Mouse (Mus musculus) embryonic facial prominence, embryonic 13.5 days (tissue): ENCODE measurements around the gene Cnksr3. TPM values are rescaled to one million over a fixed set of nuclear protein-coding genes. Genes with fewer than 3 reads are reported as not detected.

Experiments
- ATAC-seq: fragments of 200-750 bp; cut with Nextera tagmentation; 2 replicates; pipeline ENCODE4 v1.8.0; 2017; ENCODE audit warnings: low read depth; ENCODE audit not compliant: insufficient number of reproducible peaks, insufficient read depth, low FRiP score, low TSS enrichment
- H3K27ac ChIP-seq: fragments of 300-500 bp; sonication (generic); 2 replicates; pipeline ENCODE4 v1.5.1; 2015; ENCODE audit warnings: moderate library complexity, mild to moderate bottlenecking, inconsistent platforms
- H3K27me3 ChIP-seq: fragments of 300-500 bp; sonication (generic); 2 replicates; pipeline ENCODE4 v1.6.1; 2015; ENCODE audit warnings: mild to moderate bottlenecking, inconsistent platforms
- H3K36me3 ChIP-seq: fragments of 300-500 bp; sonication (generic); 2 replicates; pipeline ENCODE4 v1.6.1; 2015; ENCODE audit warnings: mild to moderate bottlenecking, inconsistent platforms
- H3K4me1 ChIP-seq: fragments of 300-500 bp; sonication (generic); 2 replicates; pipeline ENCODE4 v1.6.1; 2015; ENCODE audit warnings: inconsistent platforms
- H3K4me2 ChIP-seq: fragments of 300-500 bp; sonication (generic); 2 replicates; pipeline ENCODE4 v1.6.1; 2015; ENCODE audit warnings: moderate library complexity, mild to moderate bottlenecking, inconsistent platforms
- H3K4me3 ChIP-seq: fragments of 300-500 bp; sonication (generic); 2 replicates; pipeline ENCODE4 v1.5.1; 2015; ENCODE audit warnings: mild to moderate bottlenecking, inconsistent platforms
- H3K9ac ChIP-seq: fragments of 300-500 bp; sonication (generic); 2 replicates; pipeline ENCODE4 v1.6.1; 2015; ENCODE audit warnings: mild to moderate bottlenecking, inconsistent platforms
- H3K9me3 ChIP-seq: fragments of 300-500 bp; sonication (generic); 2 replicates; pipeline ENCODE4 v1.6.1; 2016; ENCODE audit warnings: inconsistent platforms
- WGBS: fragments of 180-500 bp; shearing (Covaris S2); methylation state at CpG from one replicate; pipeline ENCODE4 v1.1.7; 2015; ENCODE audit warnings: mixed read lengths; 5-methylcytosine and 5-hydroxymethylcytosine counted together
- polyA plus RNA-seq: library from polyadenylated mRNA; unstranded; fragments of >200 nt; fragmentation: Nextera tagmentation; extraction: Ambion mirVana; gene quantifications from 2 replicates; pipeline ENCODE4 v1.2.1, GENCODE M21; 2015

Gene Cnksr3
- polyA plus RNA-seq, 1 experiment from 2014 or later: 11.1 TPM

- no peaks in the 10 kb centered on the region for H3K36me3 ChIP-seq
- 84% methylated on average over 9 of the region's 9 CpGs for WGBS
- no peak for ATAC-seq
Measured at GRCm38 (mm10) chr10:7191721-7192413, 20.2 kb downstream of the Cnksr3 start.

GRCm38 (mm10) chr10:7189194-7189593 lies 22.8 kb downstream of the Cnksr3 start:
- ATAC-seq: no peak
- WGBS: 81% methylated on average over 6 of the region's 6 CpGs
- H3K27ac ChIP-seq: no peak overlapping the region

More at GRCm38 (mm10) chr10:7191721-7192413, 20.2 kb downstream of the Cnksr3 start:
- no peak overlapping the region for H3K4me3 ChIP-seq
- H3K9me3 ChIP-seq: no peaks in the 10 kb centered on the region
- peaks cover 31% of the 10 kb centered on the region for H3K4me1 ChIP-seq
- H3K27ac ChIP-seq: no peak overlapping the region
- H3K27me3 ChIP-seq: no peaks in the 10 kb centered on the region
- no peak overlapping the region for H3K4me2 ChIP-seq
- H3K9ac ChIP-seq: no peak overlapping the region

GRCm38 (mm10) chr10:7187881-7188280 lies 24.2 kb downstream of the Cnksr3 start:
- Histone ChIP-seq H3K27me3 (no peaks in the 10 kb centered on the region), H3K4me2 (no peak overlapping the region), H3K4me3 (no peak overlapping the region), H3K9me3 (no peaks in the 10 kb centered on the region), H3K36me3 (no peaks in the 10 kb centered on the region), H3K27ac (no peak overlapping the region), H3K4me1 (peaks cover 35% of the 10 kb centered on the region), H3K9ac (no peak overlapping the region)
- 58% methylated on average over 7 of the region's 7 CpGs for WGBS
- no peak for ATAC-seq

More at GRCm38 (mm10) chr10:7189194-7189593, 22.8 kb downstream of the Cnksr3 start:
- Histone ChIP-seq H3K36me3 (no peaks in the 10 kb centered on the region), H3K4me2 (no peak overlapping the region), H3K27me3 (no peaks in the 10 kb centered on the region), H3K4me1 (peaks cover 22% of the 10 kb centered on the region), H3K9me3 (no peaks in the 10 kb centered on the region), H3K4me3 (no peak overlapping the region), H3K9ac (no peak overlapping the region)

- no peak for ATAC-seq
- H3K4me1 ChIP-seq: peaks cover 40% of the 10 kb centered on the region
- no peaks in the 10 kb centered on the region for H3K9me3 ChIP-seq
- no peak overlapping the region for H3K4me3 ChIP-seq
- no peak overlapping the region for H3K4me2 ChIP-seq
- H3K36me3 ChIP-seq: no peaks in the 10 kb centered on the region
- no peaks in the 10 kb centered on the region for H3K27me3 ChIP-seq
- H3K27ac ChIP-seq: no peak overlapping the region
- H3K9ac ChIP-seq: no peak overlapping the region
- WGBS: 91% methylated on average over 5 of the region's 5 CpGs
Measured at GRCm38 (mm10) chr10:7186992-7187391, 25.0 kb downstream of the Cnksr3 start.

- ATAC-seq: no peak
- Histone ChIP-seq H3K9me3 (no peaks in the 10 kb centered on the region), H3K4me1 (peaks cover 40% of the 10 kb centered on the region), H3K9ac (no peak overlapping the region), H3K36me3 (no peaks in the 10 kb centered on the region), H3K4me3 (no peak overlapping the region), H3K4me2 (no peak overlapping the region), H3K27ac (no peak overlapping the region), H3K27me3 (no peaks in the 10 kb centered on the region)
- 80% methylated on average over 5 of the region's 5 CpGs for WGBS
Measured at GRCm38 (mm10) chr10:7186018-7186417, 26.0 kb downstream of the Cnksr3 start.

- Histone ChIP-seq H3K27me3 (no peaks in the 10 kb centered on the region), H3K4me1 (peaks cover 41% of the 10 kb centered on the region), H3K4me3 (no peak overlapping the region), H3K36me3 (no peaks in the 10 kb centered on the region), H3K9me3 (no peaks in the 10 kb centered on the region), H3K27ac (peak overlapping the region; percentile 84), H3K9ac (no peak overlapping the region), H3K4me2 (peak overlapping the region; percentile 28)
- WGBS: 10% methylated on average over 6 of the region's 6 CpGs
- 0 out of 2 replicates have a peak, but pooled peaks have one; percentile 54 for ATAC-seq
Measured at GRCm38 (mm10) chr10:7183171-7183631, 28.8 kb downstream of the Cnksr3 start.

- H3K9ac ChIP-seq: no peak overlapping the region
- 53% methylated on average over 12 of the region's 12 CpGs for WGBS
- no peak for ATAC-seq
- H3K36me3 ChIP-seq: no peaks in the 10 kb centered on the region
- H3K4me2 ChIP-seq: peak overlapping the region; percentile 28
- no peaks in the 10 kb centered on the region for H3K27me3 ChIP-seq
- peaks cover 37% of the 10 kb centered on the region for H3K4me1 ChIP-seq
- peak overlapping the region; percentile 84 for H3K27ac ChIP-seq
- no peaks in the 10 kb centered on the region for H3K9me3 ChIP-seq
- no peak overlapping the region for H3K4me3 ChIP-seq
Measured at GRCm38 (mm10) chr10:7182555-7183170, 29.4 kb downstream of the Cnksr3 start.

GRCm38 (mm10) chr10:7180296-7180695 lies 31.7 kb downstream of the Cnksr3 start:
- Histone ChIP-seq H3K4me2 (no peak overlapping the region), H3K4me3 (no peak overlapping the region), H3K36me3 (no peaks in the 10 kb centered on the region), H3K27ac (no peak overlapping the region), H3K27me3 (no peaks in the 10 kb centered on the region), H3K9ac (no peak overlapping the region), H3K4me1 (peaks cover 43% of the 10 kb centered on the region), H3K9me3 (no peaks in the 10 kb centered on the region)
- WGBS: 74% methylated on average over 5 of the region's 5 CpGs
- ATAC-seq: no peak

- H3K27me3 ChIP-seq: no peaks in the 10 kb centered on the region
- no peak overlapping the region for H3K9ac ChIP-seq
- no peak overlapping the region for H3K27ac ChIP-seq
- WGBS: 80% methylated on average over 10 of the region's 10 CpGs
- H3K4me2 ChIP-seq: no peak overlapping the region
- H3K9me3 ChIP-seq: no peaks in the 10 kb centered on the region
- H3K4me3 ChIP-seq: no peak overlapping the region
- H3K4me1 ChIP-seq: peaks cover 34% of the 10 kb centered on the region
- H3K36me3 ChIP-seq: no peaks in the 10 kb centered on the region
- no peak for ATAC-seq
Measured at GRCm38 (mm10) chr10:7178571-7178970, 33.5 kb downstream of the Cnksr3 start.

GRCm38 (mm10) chr10:7176205-7176910 lies 35.7 kb downstream of the Cnksr3 start:
- 77% methylated on average over 8 of the region's 8 CpGs for WGBS
- Histone ChIP-seq H3K9me3 (no peaks in the 10 kb centered on the region), H3K36me3 (no peaks in the 10 kb centered on the region), H3K27ac (peak overlapping the region; percentile 12; the same call in 1 of the 2 replicates), H3K9ac (no peak overlapping the region), H3K27me3 (no peaks in the 10 kb centered on the region), H3K4me3 (no peak overlapping the region), H3K4me2 (no peak overlapping the region), H3K4me1 (peaks cover 13% of the 10 kb centered on the region)
- ATAC-seq: 0 out of 2 replicates have a peak, but pooled peaks have one; percentile 34

GRCm38 (mm10) chr10:7174480-7174879 lies 37.6 kb downstream of the Cnksr3 start:
- Histone ChIP-seq H3K4me2 (no peak overlapping the region), H3K27me3 (no peaks in the 10 kb centered on the region), H3K4me1 (peaks cover 13% of the 10 kb centered on the region), H3K27ac (no peak overlapping the region; the same call in 1 of the 2 replicates), H3K4me3 (no peak overlapping the region), H3K9me3 (no peaks in the 10 kb centered on the region), H3K9ac (no peak overlapping the region), H3K36me3 (no peaks in the 10 kb centered on the region)
- no peak for ATAC-seq
- WGBS: 37% methylated on average over 2 of the region's 2 CpGs
